Mouse (Mus musculus) left cerebral cortex, adult 2 months (tissue): ENCODE results near the gene Blmh. TPM values are rescaled to one million over a fixed set of nuclear protein-coding genes. Genes with fewer than 3 reads are reported as not detected.

Experiments
- DNase-seq, 2 experiments: peaks; one replicate each; pipeline ENCODE4 v3.0.0; 2021 to 2022; ENCODE audit warnings: low spot score in 2 of 2, mixed read lengths in 1 of 2; ENCODE audit errors: extremely low spot score in 1 of 2
- H3K27ac ChIP-seq: fragments of 200-600 bp; 2 replicates; pipeline ENCODE4 v1.8.1; 2022
- H3K4me3 ChIP-seq: fragments of 200-600 bp; 2 replicates; pipeline ENCODE4 v1.8.1; 2022
- CTCF ChIP-seq: fragments of 200-600 bp; IDR thresholded peaks from 2 replicates; pipeline ENCODE4 v1.8.1; 2022; ENCODE audit warnings: antibody characterized with exemption, mild to moderate bottlenecking, moderate library complexity
- intact Hi-C: fragments of 180-260 bp; cut with DNase I; formaldehyde crosslinking; loops from one replicate; pipeline ENCODE4 v1.15.1; 2025
- total RNA-seq, 2 experiments: library from RNA; stranded (reverse); gene quantifications; 2 replicates each; pipeline ENCODE4 v1.2.3; 2021

The Blmh gene
- total RNA-seq, 2 experiments from 2014 or later, result 52.4 to 58.8 TPM

- Histone ChIP-seq H3K4me3 (no peak overlapping the region), H3K27ac (no peak overlapping the region)
- no peak for TF ChIP-seq CTCF
- DNase-seq, result no peak
- intact Hi-C loops, result no loop called here
These were observed 57.8 kb downstream of the Blmh start for GRCm38 (mm10) chr11:76982415-76982814.

- no peak for TF ChIP-seq CTCF
- H3K27ac ChIP-seq, result no peak overlapping the region
- intact Hi-C loops, result no loop called here
- no peak overlapping the region for H3K4me3 ChIP-seq
- no peak for DNase-seq
These were observed 59.0 kb downstream of the Blmh start for GRCm38 (mm10) chr11:76983641-76984040.

GRCm38 (mm10) chr11:76984173-76984572 is 59.6 kb downstream of the Blmh start:
- no peak overlapping the region for H3K27ac ChIP-seq
- H3K4me3 ChIP-seq, result no peak overlapping the region
- DNase-seq, result no peak
- intact Hi-C loops, result no loop called here
- no peak for TF ChIP-seq CTCF

GRCm38 (mm10) chr11:76990839-76991238 is 66.2 kb downstream of the Blmh start:
- DNase-seq, result no peak
- H3K4me3 ChIP-seq, result no peak overlapping the region
- intact Hi-C loops, result loop anchor here (10.0 kb wide), 1 partner anchor 314 kb away; no protein-coding TSS in a partner anchor
- H3K27ac ChIP-seq, result no peak overlapping the region
- no peak for TF ChIP-seq CTCF

GRCm38 (mm10) chr11:76992886-76993285 is 68.3 kb downstream of the Blmh start:
- H3K4me3 ChIP-seq, result no peak overlapping the region
- intact Hi-C loops, result loop anchor here (10.0 kb wide), 1 partner anchor 312 kb away; no protein-coding TSS in a partner anchor
- H3K27ac ChIP-seq, result no peak overlapping the region
- DNase-seq, result no peak
- TF ChIP-seq CTCF, result no peak

GRCm38 (mm10) chr11:76995966-76996672 is 71.5 kb downstream of the Blmh start:
- no peak overlapping the region for H3K4me3 ChIP-seq
- no peak overlapping the region for H3K27ac ChIP-seq
- no peak for DNase-seq
- no peak for TF ChIP-seq CTCF
- intact Hi-C loops, result loop anchor here (2.0 to 10.0 kb wide), 3 partner anchors 76 to 309 kb away; no protein-coding TSS in a partner anchor

- Histone ChIP-seq H3K27ac (no peak overlapping the region), H3K4me3 (peak overlapping the region; percentile 33)
- DNase-seq, result peak; percentile 52 to 79
- intact Hi-C loops, result loop anchor here (2.0 to 10.0 kb wide), 3 partner anchors 75 to 307 kb away; no protein-coding TSS in a partner anchor
- peak; percentile 79 for TF ChIP-seq CTCF
These were observed 72.7 kb downstream of the Blmh start for GRCm38 (mm10) chr11:76997305-76997704.

GRCm38 (mm10) chr11:76997916-76998704 is 73.5 kb downstream of the Blmh start, which contains the start of gene Slc6a4:
Slc6a4 (plus strand) TSS chr11:76998603.
- intact Hi-C loops, result loop anchor here (2.0 to 10.0 kb wide), 3 partner anchors 74 to 307 kb away; no protein-coding TSS in a partner anchor

GRCm38 (mm10) chr11:76998705-76999226 is 74.2 kb downstream of the Blmh start:
- intact Hi-C loops, result loop anchor here (5.0 to 10.0 kb wide), 2 partner anchors 74 to 306 kb away; no protein-coding TSS in a partner anchor
- no peak overlapping the region for H3K27ac ChIP-seq
- no peak for TF ChIP-seq CTCF
- no peak for DNase-seq
- H3K4me3 ChIP-seq, result peak overlapping the region; percentile 30; the same call in 1 of the 2 replicates

More at GRCm38 (mm10) chr11:76997916-76998704, 73.5 kb downstream of the Blmh start, which contains the start of gene Slc6a4:
- Histone ChIP-seq H3K4me3 (peak within 1 kb of the TSS; percentile 33), H3K27ac (no peak within 1 kb of the TSS)
- no peak for DNase-seq
- TF ChIP-seq CTCF, result no peak

GRCm38 (mm10) chr11:77000741-77001140 is 76.1 kb downstream of the Blmh start:
- intact Hi-C loops, result no loop called here

GRCm38 (mm10) chr11:77002361-77002760 is 77.8 kb downstream of the Blmh start:
- no peak for TF ChIP-seq CTCF
- no peak for DNase-seq
- intact Hi-C loops, result no loop called here
- H3K4me3 ChIP-seq, result no peak overlapping the region
- H3K27ac ChIP-seq, result no peak overlapping the region

More at GRCm38 (mm10) chr11:77000741-77001140, 76.1 kb downstream of the Blmh start:
- no peak overlapping the region for H3K27ac ChIP-seq
- TF ChIP-seq CTCF, result no peak
- H3K4me3 ChIP-seq, result no peak overlapping the region
- no peak for DNase-seq

GRCm38 (mm10) chr11:77005881-77006280 is 81.3 kb downstream of the Blmh start:
- no peak overlapping the region for H3K27ac ChIP-seq
- intact Hi-C loops, result no loop called here
- H3K4me3 ChIP-seq, result no peak overlapping the region
- DNase-seq, result no peak
- no peak for TF ChIP-seq CTCF
